Mouse (Mus musculus): Measurements from ENCODE around the gene Npvf.

The Npvf gene

GRCm38 (mm10) chr6:50654356-50654755, at the start of gene Npvf:
Gene Npvf, minus strand, starts transcription at chr6:50654439.
- DNase-seq (ENCODE audit: inconsistent ontology term): peak; percentile 94

- no peak for DNase-seq (ENCODE audit: inconsistent ontology term)
Observed at GRCm38 (mm10) chr6:50689121-50689815, 35.0 kb upstream of the Npvf start.

DNA sequence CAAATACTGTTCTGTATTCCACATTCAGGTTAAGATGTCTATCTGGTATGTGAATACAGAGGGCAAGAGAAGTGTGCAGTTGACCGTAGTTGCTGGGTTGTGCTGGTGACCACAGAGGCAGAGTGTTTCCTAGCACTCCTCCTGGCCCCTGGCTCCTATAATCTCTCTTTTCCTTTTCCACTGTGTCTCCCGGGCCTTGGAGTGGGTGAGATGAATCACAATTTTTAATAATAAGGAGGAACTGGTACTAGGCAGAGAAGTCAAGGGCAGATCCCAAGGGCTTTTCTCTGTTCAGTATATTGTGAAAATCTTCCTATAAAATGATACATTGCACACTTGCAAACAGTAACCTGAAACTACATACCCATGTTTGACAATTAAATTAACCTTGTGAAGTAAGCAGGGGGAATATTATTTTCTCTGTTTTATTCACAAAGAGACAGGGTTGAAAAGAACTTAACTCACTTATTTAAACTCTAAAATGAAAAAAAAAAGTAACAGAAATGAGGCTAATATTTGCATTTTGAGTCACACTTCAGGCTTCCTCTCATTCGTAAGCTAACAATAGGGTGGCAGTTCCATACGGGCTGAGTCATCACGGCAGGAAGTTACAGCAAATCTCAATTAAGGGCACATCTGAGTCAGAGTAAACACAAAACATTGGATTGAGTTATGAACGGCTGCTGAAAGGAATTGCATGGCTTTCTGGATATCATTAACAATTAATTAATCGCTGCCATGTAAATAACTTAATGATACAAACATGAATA, 30.6 kb upstream of the Npvf start:
- peak; percentile 95 for DNase-seq (ENCODE audit: inconsistent ontology term)

- no peak for DNase-seq (ENCODE audit: inconsistent ontology term)
Observed at GRCm38 (mm10) chr6:50681491-50681890, 27.3 kb upstream of the Npvf start.

- no peak for DNase-seq (ENCODE audit: inconsistent ontology term)
Observed at GRCm38 (mm10) chr6:50680224-50681215, 26.3 kb upstream of the Npvf start.

GRCm38 (mm10) chr6:50679486-50679828, 25.2 kb upstream of the Npvf start:
- DNase-seq (ENCODE audit: inconsistent ontology term): no peak

GRCm38 (mm10) chr6:50678826-50679485, 24.7 kb upstream of the Npvf start:
- DNase-seq (ENCODE audit: inconsistent ontology term): peak; percentile 72

- no peak for DNase-seq (ENCODE audit: inconsistent ontology term)
Observed at GRCm38 (mm10) chr6:50671191-50671590, 17.0 kb upstream of the Npvf start.

DNA sequence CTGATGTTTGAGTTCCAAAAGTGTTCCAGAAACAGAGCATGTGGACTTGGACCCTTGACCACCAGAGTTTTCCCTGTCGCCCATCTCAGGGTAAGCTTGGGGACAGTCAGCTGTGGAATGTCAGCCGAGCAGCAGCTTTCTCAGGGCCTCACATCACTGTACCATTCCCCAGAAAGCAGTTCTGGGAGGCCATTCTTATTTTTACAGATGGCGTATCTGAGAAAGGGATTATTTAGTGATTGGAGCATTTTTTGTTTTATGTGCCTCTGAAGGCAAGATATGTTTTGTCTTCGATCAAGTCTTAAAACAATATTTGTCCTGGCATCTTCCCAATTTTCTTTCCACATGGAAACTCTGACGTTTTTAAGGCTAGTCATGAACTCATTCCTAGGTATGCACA, 12.7 kb upstream of the Npvf start:
- DNase-seq (ENCODE audit: inconsistent ontology term): no peak

DNA sequence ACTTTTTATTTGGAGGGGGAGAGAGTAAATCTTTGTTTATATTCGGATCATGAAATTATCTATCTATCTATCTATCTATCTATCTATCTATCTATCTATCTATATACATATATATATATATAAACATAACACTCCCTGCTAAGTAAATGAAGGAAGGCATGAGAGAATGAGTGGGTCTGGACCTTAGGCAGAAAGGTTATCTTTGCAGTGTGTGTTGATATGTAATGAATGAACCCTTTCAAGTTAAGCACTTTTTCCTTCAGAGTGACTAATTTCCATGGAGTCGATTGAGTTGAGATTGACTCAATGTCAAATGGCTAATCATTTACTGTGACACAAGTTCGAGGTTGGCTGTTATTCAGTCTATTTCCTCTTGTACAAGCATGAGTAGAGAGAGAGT, 10.8 kb upstream of the Npvf start:
- no peak for DNase-seq (ENCODE audit: inconsistent ontology term)

DNA sequence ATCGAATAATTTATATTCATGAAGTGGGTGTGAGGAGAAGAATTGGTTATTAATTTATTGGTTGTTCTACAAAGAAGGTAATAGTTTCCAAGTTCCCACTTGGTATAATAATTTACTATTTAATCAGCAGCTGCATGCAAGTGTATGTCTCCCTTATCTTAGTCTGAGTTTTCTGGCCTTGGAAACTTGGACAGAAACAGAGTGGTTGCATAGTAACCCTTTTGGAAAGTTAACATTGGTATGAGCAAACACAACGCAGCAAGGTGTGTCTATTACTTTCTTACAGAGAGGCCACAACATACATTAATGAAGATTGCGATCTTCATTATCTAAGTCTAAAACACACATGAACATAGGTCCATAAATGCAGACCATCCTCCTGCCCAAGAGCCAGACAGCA, 10.0 kb upstream of the Npvf start:
- DNase-seq (ENCODE audit: inconsistent ontology term): no peak

GRCm38 (mm10) chr6:50662925-50663583, 8.8 kb upstream of the Npvf start:
- peak; percentile 94 for DNase-seq (ENCODE audit: inconsistent ontology term)

DNA sequence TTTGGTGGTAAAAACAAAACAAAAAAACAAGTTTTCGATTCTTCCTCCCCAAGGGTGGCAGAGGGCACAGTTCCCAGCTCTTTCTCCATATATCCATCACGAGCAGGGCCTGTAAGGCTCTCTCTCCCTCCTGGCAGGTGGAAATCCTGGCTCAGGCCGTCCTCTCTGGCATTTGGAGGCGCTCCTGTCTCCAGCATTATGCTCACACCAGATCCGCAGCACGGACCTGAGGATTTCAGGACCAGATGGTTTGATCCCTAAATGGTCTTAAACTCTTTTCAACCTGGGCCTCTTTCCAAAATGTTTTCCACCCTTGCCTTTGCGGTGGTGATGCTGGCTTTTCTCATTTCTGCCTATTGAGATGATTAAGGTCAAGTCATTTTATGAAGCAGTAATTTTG, 7.5 kb upstream of the Npvf start:
- DNase-seq (ENCODE audit: inconsistent ontology term): no peak

- DNase-seq (ENCODE audit: inconsistent ontology term): no peak
Observed at GRCm38 (mm10) chr6:50658466-50658865, 4.2 kb upstream of the Npvf start.

- DNase-seq (ENCODE audit: inconsistent ontology term): no peak
Observed at GRCm38 (mm10) chr6:50658018-50658417, 3.8 kb upstream of the Npvf start.

- DNase-seq (ENCODE audit: inconsistent ontology term): no peak
Observed at GRCm38 (mm10) chr6:50656426-50656825, 2.2 kb upstream of the Npvf start.

DNA sequence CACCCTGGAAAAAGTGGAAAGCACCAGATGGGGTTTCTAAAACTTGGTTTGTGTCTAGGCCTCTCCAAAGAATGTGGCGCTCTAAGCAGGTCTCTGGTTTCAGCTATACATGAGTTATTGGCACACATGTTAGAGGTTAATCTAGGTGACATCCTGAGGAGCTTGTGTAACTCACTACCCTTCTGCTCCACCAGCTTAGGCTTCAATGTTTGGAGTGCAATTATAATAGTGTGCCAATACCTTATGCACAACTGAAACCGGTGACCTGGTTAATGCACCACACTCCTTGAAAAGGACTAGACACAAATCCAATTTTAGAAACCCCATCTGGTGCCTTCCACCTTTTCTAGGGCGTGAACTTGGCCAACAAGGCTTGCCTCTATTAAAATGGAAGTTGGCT, 1.7 kb upstream of the Npvf start:
- peak; percentile 48 for DNase-seq (ENCODE audit: inconsistent ontology term)

- DNase-seq (ENCODE audit: inconsistent ontology term): no peak
Observed at GRCm38 (mm10) chr6:50647656-50648055, 6.6 kb downstream of the Npvf start.

DNA sequence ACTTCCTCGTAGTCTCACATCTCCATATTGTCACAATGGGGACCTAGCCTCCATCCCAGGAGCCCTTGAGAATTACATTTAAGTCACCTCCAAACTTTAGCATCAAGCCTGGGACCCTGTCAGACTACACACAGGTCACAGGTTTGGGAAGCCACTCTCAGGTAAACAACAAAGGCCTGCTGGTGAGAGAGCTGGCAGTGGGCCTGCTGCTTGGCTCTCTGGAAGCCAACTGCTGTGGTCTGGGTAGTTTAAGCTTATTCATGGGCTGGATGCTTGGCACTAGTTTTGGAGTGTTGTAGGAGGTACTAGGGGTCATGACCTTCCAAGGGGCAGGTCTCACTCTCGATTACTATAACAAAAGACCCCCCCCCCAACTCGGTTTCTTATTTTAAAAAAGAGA, 7.6 kb downstream of the Npvf start:
- DNase-seq (ENCODE audit: inconsistent ontology term): no peak

GRCm38 (mm10) chr6:50644701-50645100, 9.5 kb downstream of the Npvf start:
- DNase-seq (ENCODE audit: inconsistent ontology term): no peak

- DNase-seq (ENCODE audit: inconsistent ontology term): no peak
Observed at GRCm38 (mm10) chr6:50641898-50642297, 12.3 kb downstream of the Npvf start.
